Mouse (Mus musculus) neural tube, embryonic 13.5 days (tissue): ENCODE measurements around the gene Bmpr1a. TPM values are rescaled to one million over a fixed set of nuclear protein-coding genes. Genes with fewer than 3 reads are reported as not detected.

Experiments
- ATAC-seq: fragments of 200-750 bp; cut with Nextera tagmentation; 2 replicates; pipeline ENCODE4 v1.8.0; 2017; ENCODE audit warnings: low read depth, mild to moderate bottlenecking, moderate TSS enrichment, moderate library complexity
- H3K27ac ChIP-seq: fragments of 300-500 bp; sonication (generic); replicated peaks from 2 replicates; pipeline ENCODE4 v1.5.1; 2015; ENCODE audit warnings: moderate library complexity, mild to moderate bottlenecking, inconsistent platforms
- H3K27me3 ChIP-seq: fragments of 300-500 bp; sonication (generic); 2 replicates; pipeline ENCODE4 v1.6.1; 2015; ENCODE audit warnings: mild to moderate bottlenecking, inconsistent platforms
- H3K36me3 ChIP-seq: fragments of 300-500 bp; sonication (generic); 2 replicates; pipeline ENCODE4 v1.6.1; 2015; ENCODE audit warnings: mild to moderate bottlenecking, inconsistent platforms
- H3K4me1 ChIP-seq: fragments of 300-500 bp; sonication (generic); replicated peaks from 2 replicates; pipeline ENCODE4 v1.6.1; 2015; ENCODE audit warnings: inconsistent platforms
- H3K4me2 ChIP-seq: fragments of 300-500 bp; sonication (generic); 2 replicates; pipeline ENCODE4 v1.6.1; 2015; ENCODE audit warnings: inconsistent platforms, mild to moderate bottlenecking, moderate library complexity
- H3K4me3 ChIP-seq: fragments of 300-500 bp; sonication (generic); 2 replicates; pipeline ENCODE4 v1.5.1; 2015; ENCODE audit warnings: mild to moderate bottlenecking, inconsistent platforms
- H3K9ac ChIP-seq: fragments of 300-500 bp; sonication (generic); 2 replicates; pipeline ENCODE4 v1.6.1; 2015; ENCODE audit warnings: moderate library complexity, mild to moderate bottlenecking, inconsistent platforms
- H3K9me3 ChIP-seq: fragments of 300-500 bp; sonication (generic); 2 replicates; pipeline ENCODE4 v1.6.1; 2016; ENCODE audit warnings: inconsistent platforms
- WGBS: fragments of 180-500 bp; shearing (Covaris S2); methylation state at CpG from one replicate; pipeline ENCODE4 v1.1.7; 2015; 5-methylcytosine and 5-hydroxymethylcytosine counted together
- polyA plus RNA-seq: library from polyadenylated mRNA; unstranded; fragments of >200 nt; fragmentation: Nextera tagmentation; extraction: Ambion mirVana; gene quantifications from 2 replicates; pipeline ENCODE4 v1.2.1, GENCODE M21; 2015

Gene Bmpr1a
- polyA plus RNA-seq, 1 experiment from 2014 or later = 22.6 TPM

- Histone ChIP-seq H3K27me3 (no peaks in the 10 kb centered on the region), H3K4me2 (no peak overlapping the region), H3K9me3 (no peaks in the 10 kb centered on the region), H3K27ac (no peak overlapping the region), H3K4me1 (no peaks in the 10 kb centered on the region), H3K4me3 (no peak overlapping the region), H3K9ac (no peak overlapping the region), H3K36me3 (peaks cover 79% of the 10 kb centered on the region)
- 89% methylated on average over 8 of the region's 8 CpGs for WGBS
- ATAC-seq = no peak
These were observed 100.3 kb downstream of the Bmpr1a start for GRCm38 (mm10) chr14:34402871-34403270.

- no peaks in the 10 kb centered on the region for H3K27me3 ChIP-seq
- ATAC-seq = no peak
- H3K4me3 ChIP-seq = no peak overlapping the region
- no peak overlapping the region for H3K9ac ChIP-seq
- no peak overlapping the region for H3K27ac ChIP-seq
- no peak overlapping the region for H3K4me2 ChIP-seq
- H3K4me1 ChIP-seq = no peaks in the 10 kb centered on the region
- H3K9me3 ChIP-seq = no peaks in the 10 kb centered on the region
- 52% methylated on average over 6 of the region's 6 CpGs for WGBS
- peaks cover 67% of the 10 kb centered on the region for H3K36me3 ChIP-seq
These were observed 102.0 kb downstream of the Bmpr1a start for GRCm38 (mm10) chr14:34401135-34401534.

- WGBS = 95% methylated on average over 3 of the region's 3 CpGs
- H3K36me3 ChIP-seq = peaks cover 56% of the 10 kb centered on the region
- H3K4me3 ChIP-seq = no peak overlapping the region
- no peak overlapping the region for H3K27ac ChIP-seq
- no peaks in the 10 kb centered on the region for H3K9me3 ChIP-seq
- no peak overlapping the region for H3K9ac ChIP-seq
- ATAC-seq = no peak
- no peaks in the 10 kb centered on the region for H3K4me1 ChIP-seq
- no peaks in the 10 kb centered on the region for H3K27me3 ChIP-seq
- H3K4me2 ChIP-seq = no peak overlapping the region
These were observed 103.1 kb downstream of the Bmpr1a start for GRCm38 (mm10) chr14:34400021-34400420.

- no peaks in the 10 kb centered on the region for H3K9me3 ChIP-seq
- H3K27me3 ChIP-seq = no peaks in the 10 kb centered on the region
- no peak overlapping the region for H3K27ac ChIP-seq
- no peak overlapping the region for H3K4me3 ChIP-seq
- H3K9ac ChIP-seq = no peak overlapping the region
- H3K4me1 ChIP-seq = no peaks in the 10 kb centered on the region
- WGBS = 98% methylated on average over 6 of the region's 6 CpGs
- peaks cover 49% of the 10 kb centered on the region for H3K36me3 ChIP-seq
- H3K4me2 ChIP-seq = no peak overlapping the region
- no peak for ATAC-seq
These were observed 103.8 kb downstream of the Bmpr1a start for GRCm38 (mm10) chr14:34399301-34399700.

GRCm38 (mm10) chr14:34398901-34399300 is 104.2 kb downstream of the Bmpr1a start:
- WGBS = 93% methylated on average over 21 of the region's 21 CpGs
- Histone ChIP-seq H3K27me3 (no peaks in the 10 kb centered on the region), H3K9me3 (no peaks in the 10 kb centered on the region), H3K36me3 (peaks cover 45% of the 10 kb centered on the region), H3K4me1 (no peaks in the 10 kb centered on the region), H3K27ac (no peak overlapping the region), H3K4me2 (no peak overlapping the region), H3K4me3 (no peak overlapping the region), H3K9ac (no peak overlapping the region)
- ATAC-seq = no peak

- Histone ChIP-seq H3K9ac (no peak overlapping the region), H3K4me1 (no peaks in the 10 kb centered on the region), H3K4me2 (no peak overlapping the region), H3K9me3 (no peaks in the 10 kb centered on the region), H3K4me3 (no peak overlapping the region), H3K27me3 (no peaks in the 10 kb centered on the region), H3K27ac (no peak overlapping the region), H3K36me3 (peaks cover 39% of the 10 kb centered on the region)
- WGBS = 94% methylated on average over 5 of the region's 5 CpGs
- no peak for ATAC-seq
These were observed 105.3 kb downstream of the Bmpr1a start for GRCm38 (mm10) chr14:34397871-34398270.

GRCm38 (mm10) chr14:34393295-34393694 is 109.8 kb downstream of the Bmpr1a start:
- H3K4me2 ChIP-seq = no peak overlapping the region
- WGBS = 59% methylated on average over 4 of the region's 4 CpGs
- H3K9me3 ChIP-seq = peaks cover 5% of the 10 kb centered on the region; the same call in 1 of the 2 replicates

GRCm38 (mm10) chr14:34382921-34383704 is 120.0 kb downstream of the Bmpr1a start:
- ATAC-seq = no peak
- peaks cover 11% of the 10 kb centered on the region for H3K4me1 ChIP-seq

More at GRCm38 (mm10) chr14:34393295-34393694, 109.8 kb downstream of the Bmpr1a start:
- H3K27ac ChIP-seq = no peak overlapping the region
- H3K27me3 ChIP-seq = no peaks in the 10 kb centered on the region
- no peak for ATAC-seq
- H3K36me3 ChIP-seq = peaks cover 7% of the 10 kb centered on the region; the same call in 1 of the 2 replicates
- H3K4me3 ChIP-seq = no peak overlapping the region
- H3K4me1 ChIP-seq = no peaks in the 10 kb centered on the region
- no peak overlapping the region for H3K9ac ChIP-seq

GRCm38 (mm10) chr14:34378560-34379331 is 124.4 kb downstream of the Bmpr1a start:
- no peaks in the 10 kb centered on the region for H3K27me3 ChIP-seq
- H3K9ac ChIP-seq = 0 out of 2 replicates have a peak overlapping the region, but pooled peaks have one; percentile 17
- no peak overlapping the region for H3K4me3 ChIP-seq
- H3K9me3 ChIP-seq = no peaks in the 10 kb centered on the region
- no peaks in the 10 kb centered on the region for H3K36me3 ChIP-seq
- H3K4me2 ChIP-seq = no peak overlapping the region
- peak overlapping the region; percentile 57 for H3K27ac ChIP-seq
- ATAC-seq = peak; percentile 28
- WGBS = 42% methylated on average over 11 of the region's 11 CpGs
- H3K4me1 ChIP-seq = peaks cover 25% of the 10 kb centered on the region

More at GRCm38 (mm10) chr14:34382921-34383704, 120.0 kb downstream of the Bmpr1a start:
- H3K9me3 ChIP-seq = no peaks in the 10 kb centered on the region
- no peak overlapping the region for H3K27ac ChIP-seq
- H3K4me2 ChIP-seq = no peak overlapping the region
- no peak overlapping the region for H3K9ac ChIP-seq
- H3K27me3 ChIP-seq = no peaks in the 10 kb centered on the region
- H3K4me3 ChIP-seq = no peak overlapping the region
- WGBS = 93% methylated on average over 9 of the region's 9 CpGs
- no peaks in the 10 kb centered on the region for H3K36me3 ChIP-seq

GRCm38 (mm10) chr14:34377121-34377520 is 126.0 kb downstream of the Bmpr1a start:
- Histone ChIP-seq H3K9ac (no peak overlapping the region), H3K36me3 (no peaks in the 10 kb centered on the region), H3K4me2 (peak overlapping the region; percentile 30), H3K27ac (no peak overlapping the region), H3K4me3 (no peak overlapping the region), H3K4me1 (peaks cover 28% of the 10 kb centered on the region), H3K27me3 (no peaks in the 10 kb centered on the region), H3K9me3 (no peaks in the 10 kb centered on the region)
- 89% methylated on average over 4 of the region's 4 CpGs for WGBS
- no peak for ATAC-seq

GRCm38 (mm10) chr14:34375941-34376340 is 127.2 kb downstream of the Bmpr1a start:
- Histone ChIP-seq H3K9ac (no peak overlapping the region), H3K9me3 (no peaks in the 10 kb centered on the region), H3K27ac (no peak overlapping the region), H3K27me3 (no peaks in the 10 kb centered on the region), H3K4me3 (peak overlapping the region; percentile 4), H3K4me1 (peaks cover 28% of the 10 kb centered on the region), H3K36me3 (no peaks in the 10 kb centered on the region), H3K4me2 (peak overlapping the region; percentile 30)
- 81% methylated on average over 5 of the region's 5 CpGs for WGBS
- ATAC-seq = no peak

GRCm38 (mm10) chr14:34375415-34375904 is 127.7 kb downstream of the Bmpr1a start, which contains the start of gene Mmrn2:
TSS of gene Mmrn2 (plus strand) at chr14:34375465.
- Histone ChIP-seq H3K27me3 (no peaks in the 10 kb centered on the region), H3K36me3 (no peaks in the 10 kb centered on the region), H3K4me1 (peaks cover 28% of the 10 kb centered on the region), H3K27ac (peak within 1 kb of the TSS; percentile 65), H3K4me3 (peak within 1 kb of the TSS; percentile 31), H3K9ac (peak within 1 kb of the TSS; percentile 60), H3K9me3 (no peaks in the 10 kb centered on the region), H3K4me2 (peak within 1 kb of the TSS; percentile 46)
- ATAC-seq = no peak
- 81% methylated on average over 13 of the region's 13 CpGs for WGBS
